In the genomic region with DNA sequence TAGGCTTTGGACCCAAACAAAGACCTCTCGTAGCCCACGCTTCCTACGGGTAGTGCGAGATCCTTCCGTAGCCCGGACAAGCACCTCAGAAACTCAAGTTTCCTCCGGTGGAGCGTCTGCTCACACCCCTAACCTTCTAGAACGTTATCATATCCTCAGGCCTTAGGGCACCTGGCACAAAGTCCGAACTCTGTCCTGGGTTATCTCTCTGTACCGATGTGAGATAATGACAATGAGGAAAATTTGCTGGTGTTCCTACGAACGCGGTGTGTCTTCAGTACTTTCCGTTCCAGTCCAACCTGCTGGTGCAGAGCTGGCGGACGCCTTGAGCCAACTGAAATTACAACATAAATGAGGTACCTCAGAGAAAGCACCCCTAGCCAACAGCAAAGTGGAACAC, we compare ENCODE assay signal across 20 mouse cellular contexts. TPM values are rescaled to one million over a fixed set of nuclear protein-coding genes. Genes with fewer than 3 reads are reported as not detected.
"Had no signal": no experiment of that assay in that cellular context is flagged by ENCODE, and none has a peak within 500 bp of the region (broad histone marks: within the 10 kb centered on the region; RNA-seq: fewer than 3 reads in every experiment).

No protein-coding gene starts in this region.

- H3K9me3 ChIP-seq: midbrain, embryonic 10.5 days; midbrain, embryonic 12.5 days; neural tube, embryonic 13.5 days; neural tube, embryonic 15.5 days; stomach, embryonic 15.5 days had no signal

- DNase-seq: lung, adult 18-20 months; lung, embryonic 14.5 days; lung, postnatal 10 days; lung, postnatal 4 days; midbrain, embryonic 14.5 days; retina, postnatal 1 day; right cerebral cortex, adult 18-20 months; right cerebral cortex, postnatal 25 days; right cerebral cortex, postnatal 4 days; thymus, adult 18-20 months; thymus, postnatal 14 days; thymus, postnatal 4 days had no signal

- ATAC-seq: midbrain, embryonic 16.5 days had no signal

- H3K36me3 ChIP-seq: midbrain, embryonic 10.5 days; midbrain, embryonic 12.5 days; neural tube, embryonic 13.5 days; neural tube, embryonic 15.5 days; stomach, embryonic 15.5 days had no signal

- H3K27ac ChIP-seq: midbrain, embryonic 12.5 days; stomach, embryonic 15.5 days had no signal

- H3K4me1 ChIP-seq: stomach, embryonic 15.5 days had no signal

- H3K4me3 ChIP-seq: midbrain, embryonic 10.5 days; midbrain, embryonic 12.5 days; myocyte; neural tube, embryonic 13.5 days; neural tube, embryonic 15.5 days; stomach, embryonic 15.5 days had no signal

- H3K9ac ChIP-seq: lung, embryonic 14.5 days; midbrain, embryonic 12.5 days; neural tube, embryonic 15.5 days; stomach, embryonic 15.5 days had no signal

- H3K4me2 ChIP-seq: lung, embryonic 14.5 days; midbrain, embryonic 12.5 days; neural tube, embryonic 13.5 days; neural tube, embryonic 15.5 days; stomach, embryonic 15.5 days had no signal

RNA-seq across cellular contexts. Expression of gene A530016L24Rik, which starts 23.3 kb away (rescaled TPM):
- polyA plus RNA-seq: lung, embryonic 14.5 days; midbrain, embryonic 10.5 days; midbrain, embryonic 12.5 days; midbrain, embryonic 14.5 days; neural tube, embryonic 11.5 days had no signal
